13 mouse cellular contexts compared by ENCODE assay signal in genomic region chr10:88796939-88797338, GRCm38 (mm10).
"Had no signal": no experiment of that assay in that cellular context is flagged by ENCODE, and none has a peak within 500 bp of the region (broad histone marks: within the 10 kb centered on the region; RNA-seq: fewer than 3 reads in every experiment).

No protein-coding gene starts in this region.

- H3K9me3 ChIP-seq: limb, embryonic 12.5 days; liver, embryonic 13.5 days; lung, embryonic 15.5 days; megakaryocyte, embryonic 14.5 days; midbrain, embryonic 12.5 days had no signal

- H3K27ac ChIP-seq: hindbrain, postnatal 0 days; limb, embryonic 12.5 days; liver, embryonic 13.5 days; lung, embryonic 15.5 days; macrophage; midbrain, embryonic 12.5 days had no signal

- ATAC-seq: hindbrain, postnatal 0 days; liver, postnatal 0 days had no signal

- DNase-seq: kidney, adult 18-20 months; liver; liver, embryonic 13.5 days; liver, postnatal 0 days; lung, postnatal 14 days; right cerebral cortex, postnatal 14 days; thymus, postnatal 36 days had no signal

- H3K4me2 ChIP-seq: limb, embryonic 12.5 days; liver, embryonic 13.5 days; lung, embryonic 15.5 days; midbrain, embryonic 12.5 days had no signal

- H3K4me3 ChIP-seq: limb, embryonic 12.5 days; liver, embryonic 13.5 days; lung, embryonic 15.5 days; megakaryocyte, embryonic 14.5 days; midbrain, embryonic 12.5 days had no signal

- H3K9ac ChIP-seq: limb, embryonic 12.5 days; liver, embryonic 13.5 days; liver, postnatal 0 days; lung, embryonic 15.5 days; midbrain, embryonic 12.5 days had no signal

- H3K27me3 ChIP-seq: limb, embryonic 12.5 days; liver, embryonic 13.5 days; lung, embryonic 15.5 days; megakaryocyte, embryonic 14.5 days; midbrain, embryonic 12.5 days had no signal

- H3K4me1 ChIP-seq: limb, embryonic 12.5 days; liver, embryonic 13.5 days; lung, embryonic 15.5 days; megakaryocyte, embryonic 14.5 days; midbrain, embryonic 12.5 days had no signal
